Mouse (Mus musculus): ENCODE results near the gene 4922502D21Rik. TPM values are rescaled to one million over a fixed set of nuclear protein-coding genes. Genes with fewer than 3 reads are reported as not detected.
"Not testable (repeated sequence)": the region's sequence is repeated elsewhere in the genome, so short reads cannot be mapped to it uniquely, and the experiment has no call there.

Gene 4922502D21Rik
- polyA plus RNA-seq, 1 experiment from 2014 or later = not detected

DNA sequence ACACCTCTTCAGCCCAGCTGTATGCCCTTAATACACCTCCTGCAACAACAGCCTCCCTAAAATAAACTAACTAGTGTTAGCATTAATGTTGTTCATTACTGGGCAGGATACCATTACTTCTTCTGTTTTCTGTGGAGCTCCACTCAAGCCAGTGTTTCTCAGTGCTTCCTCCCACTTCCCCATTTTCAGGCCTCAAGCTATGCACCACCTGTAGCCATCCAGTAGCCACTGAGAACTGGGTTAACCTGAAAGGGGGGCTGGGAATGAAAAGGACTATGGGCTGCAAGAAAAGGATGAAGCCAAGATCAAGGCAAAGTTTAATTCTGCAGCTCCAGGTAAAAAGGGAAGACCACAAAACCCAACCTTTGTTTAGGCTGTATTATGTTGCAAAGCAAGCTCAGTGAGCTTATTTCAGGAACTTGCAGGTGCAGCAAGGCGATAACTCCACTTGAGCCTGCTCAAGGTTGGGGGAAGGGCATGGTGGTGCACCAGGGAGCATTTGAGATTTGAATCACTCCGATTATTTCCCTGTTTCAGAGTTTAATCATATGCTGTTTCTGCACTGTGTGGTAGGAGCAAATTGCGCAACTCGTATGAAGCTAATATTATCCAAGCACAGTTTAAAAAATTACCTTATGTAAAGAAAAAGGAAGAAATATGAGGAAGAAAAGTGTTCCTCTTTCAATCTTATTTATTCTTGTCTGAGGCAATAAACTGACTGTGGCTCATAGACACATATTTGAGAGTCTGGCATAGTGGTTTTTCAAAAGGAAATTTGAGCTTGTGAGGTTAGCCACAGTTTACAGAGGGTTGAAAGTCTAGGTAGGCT lies 18.1 kb upstream of the 4922502D21Rik start:
- peak overlapping the region; percentile 43; the same call in 1 of the 2 replicates for H3K27ac ChIP-seq (ENCODE audit: low read length)
- no peak for ATAC-seq (ENCODE audit: low FRiP score, low TSS enrichment)
- WGBS = 49% methylated on average over 4 of the region's 4 CpGs

DNA sequence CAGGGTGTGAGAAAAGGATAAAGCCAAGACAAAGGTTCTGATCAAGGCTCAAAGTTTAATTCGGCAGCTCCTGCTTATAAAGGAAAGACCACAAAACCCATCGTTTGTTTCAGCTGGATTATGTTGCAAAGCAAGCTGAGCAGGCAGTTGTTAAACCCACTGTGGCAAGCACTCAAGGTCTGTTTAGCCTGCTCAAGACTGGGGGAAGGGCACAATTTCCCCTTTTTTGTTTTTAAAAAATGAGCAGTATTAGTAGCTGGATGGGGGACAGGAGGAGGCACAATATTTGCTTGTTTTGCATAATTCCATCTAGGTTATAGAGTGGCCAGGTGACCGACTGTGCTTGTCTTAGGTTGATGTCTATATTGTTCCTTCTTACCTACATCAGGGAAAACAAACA lies 12.8 kb upstream of the 4922502D21Rik start:
- ATAC-seq (ENCODE audit: low FRiP score, low TSS enrichment) = no peak
- H3K36me3 ChIP-seq (ENCODE audit: insufficient read depth, low read length) = no peaks in the 10 kb centered on the region
- no peak overlapping the region for H3K4me2 ChIP-seq (replicated peaks; ENCODE audit: low read depth, low read length)
- 74% methylated on average over 3 of the region's 3 CpGs for WGBS
- peaks cover 9% of the 10 kb centered on the region for H3K9me3 ChIP-seq (ENCODE audit: low read length)
- H3K4me3 ChIP-seq (ENCODE audit: low read length) = no peak overlapping the region
- no peak overlapping the region for H3K9ac ChIP-seq (replicated peaks; ENCODE audit: low read length)
- no peaks in the 10 kb centered on the region for H3K27me3 ChIP-seq (ENCODE audit: insufficient read depth, low read length)
- no peak overlapping the region for H3K27ac ChIP-seq (ENCODE audit: low read length)
- no peaks in the 10 kb centered on the region for H3K4me1 ChIP-seq (ENCODE audit: insufficient read depth, low read length)

More for the DNA sequence above, 18.1 kb upstream of the 4922502D21Rik start:
- Histone ChIP-seq H3K36me3 (ENCODE audit: insufficient read depth, low read length) (no peaks in the 10 kb centered on the region), H3K27me3 (ENCODE audit: insufficient read depth, low read length) (no peaks in the 10 kb centered on the region), H3K4me1 (ENCODE audit: insufficient read depth, low read length) (no peaks in the 10 kb centered on the region), H3K4me3 (ENCODE audit: low read length) (no peak overlapping the region), H3K9me3 (ENCODE audit: low read length) (peaks cover 9% of the 10 kb centered on the region), H3K4me2 (replicated peaks; ENCODE audit: low read depth, low read length) (no peak overlapping the region), H3K9ac (replicated peaks; ENCODE audit: low read length) (no peak overlapping the region)

DNA sequence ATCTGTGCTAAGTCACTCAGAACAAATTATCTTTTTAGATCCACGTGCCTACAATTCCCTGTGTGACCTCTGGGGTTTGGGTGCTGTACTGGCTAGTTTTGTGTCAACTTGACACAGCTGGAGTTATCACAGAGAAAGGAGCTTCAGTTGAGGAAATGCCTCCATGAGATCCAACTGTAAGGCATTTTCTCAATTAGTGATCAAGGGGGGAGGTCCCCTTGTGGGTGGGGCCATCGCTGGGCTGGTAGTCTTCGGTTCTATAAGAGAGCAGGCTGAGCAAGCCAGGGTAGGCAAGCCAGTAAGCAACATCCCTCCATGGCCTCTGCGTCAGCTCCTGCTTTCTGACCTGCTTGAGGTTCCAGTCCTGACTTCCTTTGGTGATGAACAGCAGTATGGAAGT lies 10.8 kb upstream of the 4922502D21Rik start, which contains the start of gene Clec12a:
Gene Clec12a, plus strand, starts transcription at position 301 of the 400 bp plus-strand sequence.
- H3K9ac ChIP-seq (replicated peaks; ENCODE audit: low read length); ATAC-seq (ENCODE audit: low FRiP score, low TSS enrichment); H3K36me3 ChIP-seq (ENCODE audit: insufficient read depth, low read length); H3K4me2 ChIP-seq (replicated peaks; ENCODE audit: low read depth, low read length); H3K4me1 ChIP-seq (ENCODE audit: insufficient read depth, low read length); H3K27me3 ChIP-seq (ENCODE audit: insufficient read depth, low read length); H3K4me3 ChIP-seq (ENCODE audit: low read length); H3K27ac ChIP-seq (ENCODE audit: low read length); H3K9me3 ChIP-seq (ENCODE audit: low read length): not testable (repeated sequence)
- 67% methylated on average over 4 of the region's 4 CpGs for WGBS

- whole genome bisulfite sequencing = 80% methylated on average over 1 of the region's 1 CpGs
- H3K27ac ChIP-seq (ENCODE audit: low read length) = no peak overlapping the region
- no peak for ATAC-seq (ENCODE audit: low FRiP score, low TSS enrichment)
These were observed 6.2 kb upstream of the 4922502D21Rik start for GRCm38 (mm10) chr6:129337751-129338150.

DNA sequence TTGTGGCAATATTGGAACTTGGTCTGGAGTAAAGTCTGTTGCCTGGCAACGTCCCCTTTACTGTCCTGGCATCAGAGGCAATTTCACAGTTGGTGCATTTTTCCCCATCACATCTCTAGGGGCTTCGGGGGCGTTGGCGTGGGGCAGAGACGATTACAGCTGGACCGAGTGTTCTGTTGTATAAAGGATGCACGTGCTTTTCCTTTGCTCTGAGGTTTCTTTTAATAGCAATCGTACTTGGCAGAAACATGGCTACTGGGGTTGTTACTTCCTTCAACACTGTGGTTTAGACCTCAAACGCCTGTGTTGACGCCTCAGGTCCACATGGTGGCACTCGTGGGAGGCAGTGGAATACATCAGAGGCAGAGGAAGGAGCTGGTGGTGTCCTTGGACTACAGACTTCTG lies 2.1 kb upstream of the 4922502D21Rik start:
- WGBS = 26% methylated on average over 11 of the region's 11 CpGs
- H3K4me1 ChIP-seq (ENCODE audit: insufficient read depth, low read length) = no peaks in the 10 kb centered on the region
- peak; percentile 87 for ATAC-seq (ENCODE audit: low FRiP score, low TSS enrichment)

More at GRCm38 (mm10) chr6:129337751-129338150, 6.2 kb upstream of the 4922502D21Rik start:
- Histone ChIP-seq H3K4me1 (ENCODE audit: insufficient read depth, low read length) (no peaks in the 10 kb centered on the region), H3K27me3 (ENCODE audit: insufficient read depth, low read length) (no peaks in the 10 kb centered on the region), H3K4me3 (ENCODE audit: low read length) (no peak overlapping the region), H3K9me3 (ENCODE audit: low read length) (no peaks in the 10 kb centered on the region), H3K4me2 (replicated peaks; ENCODE audit: low read depth, low read length) (no peak overlapping the region), H3K9ac (replicated peaks; ENCODE audit: low read length) (no peak overlapping the region), H3K36me3 (ENCODE audit: insufficient read depth, low read length) (no peaks in the 10 kb centered on the region)

GRCm38 (mm10) chr6:129326568-129327150 lies 4.9 kb downstream of the 4922502D21Rik start:
- 50% methylated on average over 13 of the region's 13 CpGs for WGBS

More for the DNA sequence above, 2.1 kb upstream of the 4922502D21Rik start:
- H3K9ac ChIP-seq (replicated peaks; ENCODE audit: low read length) = no peak overlapping the region
- no peaks in the 10 kb centered on the region for H3K9me3 ChIP-seq (ENCODE audit: low read length)
- no peak overlapping the region for H3K4me3 ChIP-seq (ENCODE audit: low read length)
- H3K4me2 ChIP-seq (replicated peaks; ENCODE audit: low read depth, low read length) = peak overlapping the region; percentile 8; the same call in 1 of the 2 replicates
- H3K36me3 ChIP-seq (ENCODE audit: insufficient read depth, low read length) = no peaks in the 10 kb centered on the region
- H3K27me3 ChIP-seq (ENCODE audit: insufficient read depth, low read length) = no peaks in the 10 kb centered on the region
- no peak overlapping the region for H3K27ac ChIP-seq (ENCODE audit: low read length)

GRCm38 (mm10) chr6:129326016-129326415 lies 5.6 kb downstream of the 4922502D21Rik start:
- Histone ChIP-seq H3K36me3 (ENCODE audit: insufficient read depth, low read length) (no peaks in the 10 kb centered on the region), H3K4me2 (replicated peaks; ENCODE audit: low read depth, low read length) (no peak overlapping the region), H3K27ac (ENCODE audit: low read length) (no peak overlapping the region), H3K9ac (replicated peaks; ENCODE audit: low read length) (no peak overlapping the region), H3K9me3 (ENCODE audit: low read length) (no peaks in the 10 kb centered on the region), H3K4me3 (ENCODE audit: low read length) (no peak overlapping the region), H3K27me3 (ENCODE audit: insufficient read depth, low read length) (no peaks in the 10 kb centered on the region), H3K4me1 (ENCODE audit: insufficient read depth, low read length) (no peaks in the 10 kb centered on the region)
- 90% methylated on average over 1 of the region's 1 CpGs for WGBS
- no peak for ATAC-seq (ENCODE audit: low FRiP score, low TSS enrichment)

More at GRCm38 (mm10) chr6:129326568-129327150, 4.9 kb downstream of the 4922502D21Rik start:
- Histone ChIP-seq H3K27ac (ENCODE audit: low read length) (no peak overlapping the region), H3K9ac (replicated peaks; ENCODE audit: low read length) (no peak overlapping the region), H3K9me3 (ENCODE audit: low read length) (no peaks in the 10 kb centered on the region), H3K4me2 (replicated peaks; ENCODE audit: low read depth, low read length) (no peak overlapping the region), H3K4me1 (ENCODE audit: insufficient read depth, low read length) (no peaks in the 10 kb centered on the region), H3K27me3 (ENCODE audit: insufficient read depth, low read length) (no peaks in the 10 kb centered on the region), H3K36me3 (ENCODE audit: insufficient read depth, low read length) (no peaks in the 10 kb centered on the region), H3K4me3 (ENCODE audit: low read length) (no peak overlapping the region)
- no peak for ATAC-seq (ENCODE audit: low FRiP score, low TSS enrichment)

DNA sequence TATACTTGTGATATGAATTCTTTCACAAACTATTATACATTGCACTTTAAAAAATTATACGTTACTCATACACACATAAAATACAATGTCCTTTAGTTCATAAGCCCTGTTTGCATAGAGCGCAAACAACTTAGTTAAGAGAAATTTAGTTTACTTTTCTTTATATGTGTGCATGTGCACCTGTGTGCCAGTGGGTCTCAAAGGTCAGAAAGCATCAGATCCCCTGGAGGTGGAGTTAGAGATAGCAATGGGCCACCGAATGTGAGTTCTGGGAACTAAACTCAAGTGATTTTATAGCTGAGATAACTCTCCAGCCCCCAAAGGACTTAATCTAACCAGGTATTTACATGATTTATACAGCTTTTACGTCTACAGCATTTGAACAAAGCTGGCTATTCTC lies 12.3 kb downstream of the 4922502D21Rik start:
- Histone ChIP-seq H3K27me3 (ENCODE audit: insufficient read depth, low read length) (no peaks in the 10 kb centered on the region), H3K36me3 (ENCODE audit: insufficient read depth, low read length) (no peaks in the 10 kb centered on the region), H3K4me3 (ENCODE audit: low read length) (no peak overlapping the region), H3K4me1 (ENCODE audit: insufficient read depth, low read length) (no peaks in the 10 kb centered on the region), H3K27ac (ENCODE audit: low read length) (no peak overlapping the region), H3K4me2 (replicated peaks; ENCODE audit: low read depth, low read length) (no peak overlapping the region), H3K9me3 (ENCODE audit: low read length) (no peaks in the 10 kb centered on the region), H3K9ac (replicated peaks; ENCODE audit: low read length) (no peak overlapping the region)
- no peak for ATAC-seq (ENCODE audit: low FRiP score, low TSS enrichment)
- WGBS = 69% methylated on average over 4 of the region's 4 CpGs

DNA sequence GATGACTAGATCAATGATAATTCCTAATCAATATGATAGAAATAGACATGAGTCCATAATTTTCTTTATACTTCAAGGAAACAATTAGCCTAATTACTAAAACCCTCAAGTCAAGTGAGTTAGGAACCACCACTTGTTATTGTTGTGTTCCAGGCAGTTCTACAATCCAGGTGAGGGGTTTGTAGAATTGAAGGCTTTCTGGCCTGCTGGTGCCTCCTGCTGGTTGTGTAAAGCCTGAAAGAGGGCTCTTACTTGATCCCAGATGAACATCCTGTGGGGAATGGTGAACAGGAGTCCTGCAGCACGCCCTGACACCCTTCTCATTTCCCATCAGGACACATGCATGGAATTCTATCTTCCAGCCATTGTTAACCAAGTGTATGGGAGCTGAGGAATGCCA lies 13.2 kb downstream of the 4922502D21Rik start:
- no peaks in the 10 kb centered on the region for H3K4me1 ChIP-seq (ENCODE audit: insufficient read depth, low read length)
- WGBS = 70% methylated on average over 1 of the region's 1 CpGs
- no peak overlapping the region for H3K4me2 ChIP-seq (replicated peaks; ENCODE audit: low read depth, low read length)
- H3K4me3 ChIP-seq (ENCODE audit: low read length) = no peak overlapping the region
- H3K27ac ChIP-seq (ENCODE audit: low read length) = no peak overlapping the region
- no peaks in the 10 kb centered on the region for H3K36me3 ChIP-seq (ENCODE audit: insufficient read depth, low read length)
- no peak overlapping the region for H3K9ac ChIP-seq (replicated peaks; ENCODE audit: low read length)
- no peaks in the 10 kb centered on the region for H3K9me3 ChIP-seq (ENCODE audit: low read length)
- no peak for ATAC-seq (ENCODE audit: low FRiP score, low TSS enrichment)
- H3K27me3 ChIP-seq (ENCODE audit: insufficient read depth, low read length) = no peaks in the 10 kb centered on the region

DNA sequence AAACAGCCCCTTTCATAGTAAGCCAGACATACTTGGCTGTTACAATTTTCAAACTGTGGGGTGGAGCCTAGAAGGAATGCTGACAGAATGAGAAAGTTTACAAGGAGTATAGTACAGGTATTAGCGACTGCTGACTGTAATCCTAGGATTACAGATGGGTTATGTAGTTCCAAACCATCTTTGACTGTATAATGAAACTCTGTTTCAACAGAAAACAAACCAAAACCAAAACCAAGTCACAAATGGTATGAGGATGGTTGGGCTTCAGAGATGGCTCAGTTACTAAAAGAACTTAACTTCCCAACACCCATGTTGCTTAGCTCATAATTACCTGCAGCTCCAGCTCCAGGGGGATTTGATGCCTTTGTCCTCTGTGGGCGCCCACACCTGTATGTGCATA lies 15.1 kb downstream of the 4922502D21Rik start:
- no peak for ATAC-seq (ENCODE audit: low FRiP score, low TSS enrichment)
- H3K4me1 ChIP-seq (ENCODE audit: insufficient read depth, low read length) = no peaks in the 10 kb centered on the region
- no peak overlapping the region for H3K27ac ChIP-seq (ENCODE audit: low read length)
- H3K9ac ChIP-seq (replicated peaks; ENCODE audit: low read length) = no peak overlapping the region
- no peaks in the 10 kb centered on the region for H3K27me3 ChIP-seq (ENCODE audit: insufficient read depth, low read length)
- no peaks in the 10 kb centered on the region for H3K9me3 ChIP-seq (ENCODE audit: low read length)
- WGBS = 72% methylated on average over 2 of the region's 2 CpGs
- no peak overlapping the region for H3K4me3 ChIP-seq (ENCODE audit: low read length)
- no peak overlapping the region for H3K4me2 ChIP-seq (replicated peaks; ENCODE audit: low read depth, low read length)
- H3K36me3 ChIP-seq (ENCODE audit: insufficient read depth, low read length) = no peaks in the 10 kb centered on the region

Measured in kidney, embryonic 16.5 days (tissue).